11 mouse cellular contexts compared by ENCODE assay signal in genomic region chr10:75314190-75314980, GRCm38 (mm10). TPM values are rescaled to one million over a fixed set of nuclear protein-coding genes. Genes with fewer than 3 reads are reported as not detected.
A peak's percentile ranks its signal among the peaks of the same experiment; 100 is the strongest.
DNase-seq lines count a peak whose midpoint lies in the region; ATAC-seq and TF ChIP-seq lines count a peak whose summit lies in the region.
"Had no signal": no experiment of that assay in that cellular context is flagged by ENCODE, and none has a peak within 500 bp of the region (broad histone marks: within the 10 kb centered on the region; RNA-seq: fewer than 3 reads in every experiment).

No protein-coding gene starts in this region.

- peak overlapping the region; percentile 48 for H3K27ac ChIP-seq in lung, embryonic 16.5 days (ENCODE audit: low read length)
- H3K27ac ChIP-seq in heart, adult 2 months = peak overlapping the region; percentile 72
- no peak overlapping the region for H3K27ac ChIP-seq in forebrain, embryonic 14.5 days (ENCODE audit: low read depth, low read length)
- H3K27ac ChIP-seq: embryonic facial prominence, embryonic 15.5 days; neural tube, embryonic 12.5 days had no signal

- peak; percentile 41 for ATAC-seq in lung, embryonic 16.5 days (ENCODE audit: low read depth)
- ATAC-seq in forebrain, embryonic 14.5 days = no peak

- peaks cover 24% of the 10 kb centered on the region for H3K4me1 ChIP-seq in lung, embryonic 16.5 days (replicated peaks; ENCODE audit: control insufficient read depth, insufficient read depth, low read length)
- H3K4me1 ChIP-seq in lung, adult 2 months (ENCODE audit: control insufficient read depth, insufficient read depth, low read length) = peaks cover 8% of the 10 kb centered on the region
- peaks cover 16% of the 10 kb centered on the region for H3K4me1 ChIP-seq in heart, adult 2 months (ENCODE audit: control insufficient read depth, insufficient read depth, low read length)
- peaks cover 2% of the 10 kb centered on the region; the same call in 1 of the 2 replicates for H3K4me1 ChIP-seq in forebrain, embryonic 14.5 days (ENCODE audit: control insufficient read depth, insufficient read depth, low read length)

- H3K9ac ChIP-seq in lung, embryonic 16.5 days (ENCODE audit: low read length) = no peak overlapping the region
- H3K9ac ChIP-seq in heart, adult 2 months (ENCODE audit: low read depth, low read length) = no peak overlapping the region
- H3K9ac ChIP-seq in forebrain, embryonic 14.5 days (ENCODE audit: low read length) = no peak overlapping the region
- H3K9ac ChIP-seq: embryonic facial prominence, embryonic 15.5 days; neural tube, embryonic 12.5 days had no signal

- no peak overlapping the region for H3K4me2 ChIP-seq in lung, embryonic 16.5 days (ENCODE audit: low read depth, low read length)
- H3K4me2 ChIP-seq in forebrain, embryonic 14.5 days (ENCODE audit: low read length) = no peak overlapping the region
- H3K4me2 ChIP-seq: embryonic facial prominence, embryonic 15.5 days; neural tube, embryonic 12.5 days had no signal

- H3K9me3 ChIP-seq in lung, embryonic 16.5 days (ENCODE audit: control insufficient read depth, low read length) = no peaks in the 10 kb centered on the region
- no peaks in the 10 kb centered on the region for H3K9me3 ChIP-seq in forebrain, embryonic 14.5 days (replicated peaks; ENCODE audit: control insufficient read depth, low read length)
- H3K9me3 ChIP-seq: embryonic facial prominence, embryonic 15.5 days; G1E; neural tube, embryonic 12.5 days had no signal

- H3K27me3 ChIP-seq in lung, embryonic 16.5 days (ENCODE audit: control insufficient read depth, insufficient read depth, low read depth, low read length) = peaks cover 6% of the 10 kb centered on the region; the same call in 1 of the 2 replicates
- H3K27me3 ChIP-seq in heart, adult 2 months (ENCODE audit: control insufficient read depth, insufficient read depth, low read length) = no peaks in the 10 kb centered on the region
- H3K27me3 ChIP-seq in forebrain, embryonic 14.5 days (replicated peaks; ENCODE audit: control insufficient read depth, insufficient read depth, low read length) = peaks cover 21% of the 10 kb centered on the region

- no peak for TF ChIP-seq CTCF in lung, adult 2 months (IDR thresholded peaks at IDR 0.05; ENCODE audit: insufficient read depth, low read length)
- no peak for TF ChIP-seq CTCF in heart, adult 2 months (IDR thresholded peaks at IDR 0.05)

- peaks cover 7% of the 10 kb centered on the region; the same call in 1 of the 2 replicates for H3K36me3 ChIP-seq in lung, embryonic 16.5 days (ENCODE audit: control insufficient read depth, insufficient read depth, low read length)
- no peaks in the 10 kb centered on the region for H3K36me3 ChIP-seq in heart, adult 2 months (ENCODE audit: control insufficient read depth, insufficient read depth, low read length)
- H3K36me3 ChIP-seq in forebrain, embryonic 14.5 days (ENCODE audit: control insufficient read depth, insufficient read depth, low read length) = peaks cover 39% of the 10 kb centered on the region

- WGBS in lung, embryonic 16.5 days = 43% methylated on average over 6 of the region's 6 CpGs
- WGBS in lung, adult 2 months = 43% methylated on average over 6 of the region's 6 CpGs
- 48% methylated on average over 6 of the region's 6 CpGs for WGBS in heart, adult 2 months
- 76% methylated on average over 6 of the region's 6 CpGs for WGBS in forebrain, embryonic 14.5 days

- H3K4me3 ChIP-seq in lung, embryonic 16.5 days (ENCODE audit: low read length) = no peak overlapping the region
- no peak overlapping the region for H3K4me3 ChIP-seq in lung, adult 2 months (replicated peaks; ENCODE audit: extremely low read depth, low read depth, low read length)
- H3K4me3 ChIP-seq in heart, adult 2 months = no peak overlapping the region
- no peak overlapping the region for H3K4me3 ChIP-seq in forebrain, embryonic 14.5 days (ENCODE audit: low read depth, low read length)
- H3K4me3 ChIP-seq: embryonic facial prominence, embryonic 15.5 days; neural tube, embryonic 12.5 days had no signal

- H3K79me2 ChIP-seq in heart, adult 2 months (replicated peaks; ENCODE audit: control insufficient read depth, insufficient read depth, low read length) = no peaks in the 10 kb centered on the region

- intact Hi-C loops in heart, adult 2 months (cut with DNase I) = no loop called here

- peak; percentile 99 for TF ChIP-seq EP300 in heart, adult 2 months (IDR thresholded peaks at IDR 0.05; ENCODE audit: insufficient read depth, low read depth, low read length)

- DNase-seq in lung, adult 2 months = no peak
- peak; percentile 76 to 80 for DNase-seq in heart, adult 2 months
- peak; percentile 64 for DNase-seq in heart, postnatal 4 days
- peak; percentile 32 for DNase-seq in lung, postnatal 10 days
- DNase-seq in forebrain, embryonic 14.5 days (ENCODE audit: low spot score) = no peak
- DNase-seq in layer of hippocampus, postnatal 10 days (ENCODE audit: low spot score in 2 of 2) = no peak
- DNase-seq in right cerebral cortex, postnatal 25 days = no peak

- TF ChIP-seq POLR2A in lung, adult 2 months (IDR thresholded peaks at IDR 0.05; ENCODE audit: borderline replicate concordance, extremely low read depth, low read depth, low read length) = no peak
- peak; percentile 46; the same call in 1 of the 2 replicates for TF ChIP-seq POLR2A in heart, adult 2 months (IDR thresholded peaks at IDR 0.05; ENCODE audit: insufficient read depth, low read depth, low read length)

RNA-seq across cellular contexts. Expression of gene Adora2a, which starts 2.3 kb away (rescaled TPM):
- polyA plus RNA-seq in lung, embryonic 16.5 days (2015; fragmentation: Nextera tagmentation; extraction: Ambion mirVana) = 8.9 and 9.2 TPM in 2 replicates
- polyA plus RNA-seq in lung, adult 2 months (2012; rRNA removed) = 12.3 and 13.3 TPM in 2 replicates
- 1 to 10 TPM; 7.1 to 7.2 TPM for total RNA-seq in heart, adult 2 months (2021)
- 14.3 and 18.1 TPM in 2 replicates for polyA plus RNA-seq in heart, adult 2 months (2012; rRNA removed)
- total RNA-seq in heart, postnatal 4 days (2021) = 10 to 100 TPM; 17.8 to 18.4 TPM
- polyA plus RNA-seq in forebrain, embryonic 14.5 days (2014; fragmentation: Nextera tagmentation; extraction: Ambion mirVana) = 8.8 and 12.5 TPM in 2 replicates
- 1 to 10 TPM; 3.2 to 5.0 TPM for total RNA-seq in layer of hippocampus, postnatal 10 days (2021)

Comparison
In these comparisons a context has a peak if more than half of its experiments do, and no peak if none do; other contexts are left out.
1. DNase-seq: peak in heart, adult 2 months (2 of 2), heart, postnatal 4 days (single experiment) and lung, postnatal 10 days (single experiment); none in lung, adult 2 months (single experiment), forebrain, embryonic 14.5 days (single experiment), layer of hippocampus, postnatal 10 days (0 of 2) and right cerebral cortex, postnatal 25 days (single experiment).